In genomic region chr5:21645439-21646132, GRCm38 (mm10) we compare ENCODE assay signal across 8 mouse cellular contexts. TPM values are rescaled to one million over a fixed set of nuclear protein-coding genes. Genes with fewer than 3 reads are reported as not detected.
A peak's percentile ranks its signal among the peaks of the same experiment; 100 is the strongest.
DNase-seq lines count a peak whose midpoint lies in the region; ATAC-seq lines count a peak whose summit lies in the region.

Fbxl13 (minus strand) TSS chr5:21645634.
Armc10 (plus strand) TSS chr5:21645813.

- WGBS in forebrain, embryonic 10.5 days = under 1% methylated on average over 40 of the region's 40 CpGs
- WGBS in heart, embryonic 16.5 days = under 1% methylated on average over 38 of the region's 40 CpGs
- WGBS in liver, embryonic 15.5 days (ENCODE audit: insufficient replicate concordance) = 1% methylated on average over 39 of the region's 40 CpGs
- WGBS in neural tube, embryonic 12.5 days = 1% methylated on average over 35 of the region's 40 CpGs

- H3K36me3 ChIP-seq in forebrain, embryonic 10.5 days (replicated peaks) = peaks cover 28% of the 10 kb centered on the region
- peaks cover 22% of the 10 kb centered on the region for H3K36me3 ChIP-seq in heart, embryonic 16.5 days (ENCODE audit: control insufficient read depth, insufficient read depth)
- H3K36me3 ChIP-seq in liver, embryonic 15.5 days (replicated peaks) = peaks cover 20% of the 10 kb centered on the region
- peaks cover 28% of the 10 kb centered on the region for H3K36me3 ChIP-seq in neural tube, embryonic 12.5 days

- H3K4me3 ChIP-seq in forebrain, embryonic 10.5 days = peak within 1 kb of the TSS; percentile 88
- H3K4me3 ChIP-seq in heart, embryonic 16.5 days (ENCODE audit: low read length) = peak within 1 kb of the TSS; percentile 91
- peak within 1 kb of the TSS; percentile 73 for H3K4me3 ChIP-seq in liver, embryonic 15.5 days (replicated peaks)
- peak within 1 kb of the TSS; percentile 79 for H3K4me3 ChIP-seq in neural tube, embryonic 12.5 days

- peaks cover 20% of the 10 kb centered on the region for H3K27me3 ChIP-seq in forebrain, embryonic 10.5 days (ENCODE audit: poor library complexity, severe bottlenecking)
- H3K27me3 ChIP-seq in heart, embryonic 16.5 days (ENCODE audit: control insufficient read depth, insufficient read depth, low read length) = 0 out of 2 replicates have a peak, but pooled peaks cover 2% of the 10 kb centered on the region
- peaks cover 29% of the 10 kb centered on the region for H3K27me3 ChIP-seq in liver, embryonic 15.5 days
- no peaks in the 10 kb centered on the region for H3K27me3 ChIP-seq in neural tube, embryonic 12.5 days (replicated peaks)

- DNase-seq in CD8-positive naive resting alpha-beta T cell, adult 2 months (ENCODE audit: low read depth in 2 of 2, low spot score in 2 of 2) = peak; percentile 81 to 82
- peak; percentile 84 for DNase-seq in c-Kit-positive CD71-negative TER-119-negative erythroid progenitor cells, embryonic 14.5 days (ENCODE audit: low read depth)
- DNase-seq in forebrain, embryonic 10.5 days (ENCODE audit: extremely low spot score, low spot score) = peak; percentile 91
- peak; percentile 92 to 94 for DNase-seq in kidney, postnatal 36 days
- DNase-seq in telencephalon, adult 2 months (ENCODE audit: low read depth, low spot score) = peak; percentile 89

- no peaks in the 10 kb centered on the region for H3K9me3 ChIP-seq in forebrain, embryonic 10.5 days
- H3K9me3 ChIP-seq in heart, embryonic 16.5 days (replicated peaks; ENCODE audit: control insufficient read depth, low read length) = no peaks in the 10 kb centered on the region
- H3K9me3 ChIP-seq in liver, embryonic 15.5 days (replicated peaks) = no peaks in the 10 kb centered on the region
- no peaks in the 10 kb centered on the region for H3K9me3 ChIP-seq in neural tube, embryonic 12.5 days

- ATAC-seq in heart, embryonic 16.5 days (replicated peaks; ENCODE audit: extremely low read depth, insufficient read depth, low FRiP score) = peak; percentile 95
- ATAC-seq in liver, embryonic 15.5 days (ENCODE audit: insufficient read depth) = peak; percentile 96
- ATAC-seq in neural tube, embryonic 12.5 days (ENCODE audit: low FRiP score, low read depth) = peak; percentile 96

- peak within 1 kb of the TSS; percentile 94 for H3K9ac ChIP-seq in heart, embryonic 16.5 days (ENCODE audit: low read length)
- peak within 1 kb of the TSS; percentile 73 for H3K9ac ChIP-seq in liver, embryonic 15.5 days
- H3K9ac ChIP-seq in neural tube, embryonic 12.5 days = peak within 1 kb of the TSS; percentile 89

- peak within 1 kb of the TSS; percentile 80 for H3K4me2 ChIP-seq in heart, embryonic 16.5 days (ENCODE audit: low read depth, low read length)
- H3K4me2 ChIP-seq in liver, embryonic 15.5 days = peak within 1 kb of the TSS; percentile 97
- H3K4me2 ChIP-seq in neural tube, embryonic 12.5 days (replicated peaks) = peak within 1 kb of the TSS; percentile 72

- peak within 1 kb of the TSS; percentile 94 for H3K27ac ChIP-seq in forebrain, embryonic 10.5 days
- H3K27ac ChIP-seq in heart, embryonic 16.5 days (ENCODE audit: low read length) = peak within 1 kb of the TSS; percentile 79
- peak within 1 kb of the TSS; percentile 81 for H3K27ac ChIP-seq in liver, embryonic 15.5 days (replicated peaks)
- peak within 1 kb of the TSS; percentile 86 for H3K27ac ChIP-seq in neural tube, embryonic 12.5 days

- peaks cover 23% of the 10 kb centered on the region for H3K4me1 ChIP-seq in forebrain, embryonic 10.5 days
- H3K4me1 ChIP-seq in heart, embryonic 16.5 days (ENCODE audit: control insufficient read depth, insufficient read depth, low read length) = peaks cover 15% of the 10 kb centered on the region
- H3K4me1 ChIP-seq in liver, embryonic 15.5 days (replicated peaks) = peaks cover 24% of the 10 kb centered on the region
- peaks cover 11% of the 10 kb centered on the region for H3K4me1 ChIP-seq in neural tube, embryonic 12.5 days

RNA-seq across cellular contexts. Expression of gene Fbxl13, which starts in this region (rescaled TPM):
- polyA plus RNA-seq in forebrain, embryonic 10.5 days (2016; fragmentation: Nextera tagmentation; extraction: Ambion mirVana) = 0.12 and 0.20 TPM in 2 replicates
- polyA plus RNA-seq in heart, embryonic 16.5 days (2015; fragmentation: Nextera tagmentation; extraction: Ambion mirVana) = 0.27 and 0.30 TPM in 2 replicates
- polyA plus RNA-seq in liver, embryonic 15.5 days (2015; fragmentation: Nextera tagmentation; extraction: Ambion mirVana) = 0.08 and 0.16 TPM in 2 replicates
- polyA plus RNA-seq in neural tube, embryonic 12.5 days (2016; fragmentation: Nextera tagmentation; extraction: Ambion mirVana) = 0.22 and 0.39 TPM in 2 replicates

RNA-seq across cellular contexts. Expression of gene Armc10, which starts in this region (rescaled TPM):
- polyA plus RNA-seq in forebrain, embryonic 10.5 days (2016; fragmentation: Nextera tagmentation; extraction: Ambion mirVana) = 64.6 and 65.4 TPM in 2 replicates
- polyA plus RNA-seq in heart, embryonic 16.5 days (2015; fragmentation: Nextera tagmentation; extraction: Ambion mirVana) = 19.2 and 20.0 TPM in 2 replicates
- polyA plus RNA-seq in liver, embryonic 15.5 days (2015; fragmentation: Nextera tagmentation; extraction: Ambion mirVana) = 5.7 TPM in 2 replicates
- 64.4 and 69.6 TPM in 2 replicates for polyA plus RNA-seq in neural tube, embryonic 12.5 days (2016; fragmentation: Nextera tagmentation; extraction: Ambion mirVana)

Comparison
In these comparisons a context has a peak if more than half of its experiments do, and no peak if none do; other contexts are left out.
1. Peak in every context shown above with its lines: DNase-seq, ATAC-seq, H3K4me3 ChIP-seq and H3K27ac ChIP-seq.